Mouse (Mus musculus): ENCODE measurements around the gene Myl6. TPM values are rescaled to one million over a fixed set of nuclear protein-coding genes. Genes with fewer than 3 reads are reported as not detected.
"Not testable (repeated sequence)": the region's sequence is repeated elsewhere in the genome, so short reads cannot be mapped to it uniquely, and the experiment has no call there.

Myl6 gene
- polyA plus RNA-seq, 1 experiment, result 1,313 TPM

- DNase-seq (ENCODE audit: extremely low spot score in 1 of 2, low spot score in 1 of 2), result no peak
These were observed 16.4 kb upstream of the Myl6 start for GRCm38 (mm10) chr10:128510301-128510700.

- no peak for DNase-seq (ENCODE audit: extremely low spot score in 1 of 2, low spot score in 1 of 2)
These were observed 15.9 kb upstream of the Myl6 start for GRCm38 (mm10) chr10:128509831-128510230.

GRCm38 (mm10) chr10:128509203-128509602, 15.3 kb upstream of the Myl6 start:
- no peak for DNase-seq (ENCODE audit: extremely low spot score in 1 of 2, low spot score in 1 of 2)

DNA sequence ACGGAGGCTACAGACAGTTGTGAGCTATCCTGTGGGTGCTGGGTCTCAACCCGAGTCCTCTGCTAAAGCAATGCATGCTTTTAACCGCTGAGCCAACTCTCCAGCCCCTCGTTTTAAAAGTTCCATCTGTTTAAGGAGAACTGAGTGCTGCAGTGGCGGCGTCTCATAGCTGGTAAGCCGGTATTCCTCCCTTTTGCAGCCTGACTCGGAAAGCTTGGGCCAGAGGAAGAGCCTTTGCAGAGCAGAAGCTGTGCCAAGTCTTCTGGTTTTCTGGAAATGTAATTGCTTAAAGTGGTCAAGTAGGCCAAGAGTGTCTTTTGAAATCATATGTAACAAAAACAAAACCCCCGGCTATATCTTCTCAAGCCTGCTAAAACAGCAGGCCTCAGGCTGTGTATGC, 14.3 kb upstream of the Myl6 start:
- DNase-seq (ENCODE audit: extremely low spot score in 1 of 2, low spot score in 1 of 2), result no peak

DNA sequence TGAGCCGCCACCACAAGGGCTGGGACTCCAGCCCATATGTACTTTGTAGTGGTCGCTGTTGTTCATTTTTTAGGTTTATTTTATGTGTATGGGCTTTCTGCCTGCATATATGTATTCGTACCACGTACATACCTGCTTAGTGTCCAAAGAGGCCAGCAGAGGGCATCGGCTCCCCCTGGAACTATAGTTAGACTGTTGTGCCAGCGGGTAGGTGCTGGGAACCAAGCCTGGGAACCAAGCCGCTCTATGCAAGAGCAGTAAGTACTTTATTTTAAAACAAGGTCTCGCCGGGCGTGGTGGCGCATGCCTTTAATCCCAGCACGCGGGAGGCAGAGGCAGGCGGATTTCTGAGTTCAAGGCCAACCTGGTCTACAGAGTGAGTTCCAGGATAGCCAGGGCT, 12.0 kb upstream of the Myl6 start:
- DNase-seq (ENCODE audit: extremely low spot score in 1 of 2, low spot score in 1 of 2), result no peak

- not testable (repeated sequence) for DNase-seq (ENCODE audit: extremely low spot score in 1 of 2, low spot score in 1 of 2)
These were observed 11.4 kb upstream of the Myl6 start for GRCm38 (mm10) chr10:128505371-128505667.

GRCm38 (mm10) chr10:128504641-128505370, 10.9 kb upstream of the Myl6 start:
- no peak for DNase-seq (ENCODE audit: extremely low spot score in 1 of 2, low spot score in 1 of 2)

- DNase-seq (ENCODE audit: extremely low spot score in 1 of 2, low spot score in 1 of 2), result no peak
These were observed 10.1 kb upstream of the Myl6 start for GRCm38 (mm10) chr10:128504012-128504411.

DNA sequence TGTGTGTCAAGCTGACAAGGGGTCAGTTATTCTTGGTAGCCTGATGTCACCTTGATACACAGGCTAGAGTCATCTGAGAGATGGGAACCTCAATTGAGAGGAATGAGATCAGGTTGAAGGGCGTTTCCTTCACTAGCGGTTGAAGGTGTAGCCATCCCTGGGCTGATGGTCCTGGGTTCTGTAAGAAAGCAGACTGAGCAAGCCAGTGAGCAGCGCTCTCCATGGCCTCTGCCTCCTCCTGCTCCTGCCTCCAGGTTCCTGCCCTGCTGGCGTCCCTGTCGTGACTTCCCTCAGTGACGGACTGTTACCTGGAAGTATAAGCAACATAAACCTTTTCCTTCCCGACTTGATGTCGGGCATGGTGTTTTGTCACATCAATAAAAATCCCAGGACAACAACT, 9.6 kb upstream of the Myl6 start:
- no peak for DNase-seq (ENCODE audit: extremely low spot score in 1 of 2, low spot score in 1 of 2)

- DNase-seq (ENCODE audit: extremely low spot score in 1 of 2, low spot score in 1 of 2), result no peak
These were observed 8.4 kb upstream of the Myl6 start for GRCm38 (mm10) chr10:128502341-128502740.

DNA sequence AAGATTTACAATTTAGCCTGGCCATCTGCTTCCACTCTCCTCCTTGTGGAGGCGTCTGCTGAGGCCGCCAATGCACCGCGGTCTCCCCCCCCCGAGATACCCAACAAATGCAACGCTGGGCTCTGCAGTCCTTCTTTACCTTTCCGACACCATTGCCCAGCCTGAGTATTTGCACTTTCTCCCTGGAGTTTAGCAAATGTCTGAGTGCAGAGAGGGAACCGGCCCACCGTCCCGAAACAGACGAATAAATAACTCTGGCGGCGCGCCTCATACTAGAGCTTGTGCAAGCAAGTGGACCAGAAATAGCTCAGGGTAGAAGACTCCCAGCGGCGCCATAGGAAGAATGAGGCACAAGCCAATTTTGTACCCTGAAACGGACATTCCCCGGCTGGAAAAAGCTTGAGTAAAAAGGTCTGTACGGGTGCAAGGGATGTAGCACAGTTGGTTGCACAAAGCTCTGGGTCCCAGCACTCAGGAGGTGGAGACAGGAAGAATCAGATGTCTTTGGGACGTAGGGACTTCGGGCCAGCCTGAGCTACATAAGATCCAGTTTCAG, 5.2 kb upstream of the Myl6 start:
- DNase-seq (ENCODE audit: extremely low spot score in 1 of 2, low spot score in 1 of 2), result peak in 1 of 2 experiments; percentile 69

DNA sequence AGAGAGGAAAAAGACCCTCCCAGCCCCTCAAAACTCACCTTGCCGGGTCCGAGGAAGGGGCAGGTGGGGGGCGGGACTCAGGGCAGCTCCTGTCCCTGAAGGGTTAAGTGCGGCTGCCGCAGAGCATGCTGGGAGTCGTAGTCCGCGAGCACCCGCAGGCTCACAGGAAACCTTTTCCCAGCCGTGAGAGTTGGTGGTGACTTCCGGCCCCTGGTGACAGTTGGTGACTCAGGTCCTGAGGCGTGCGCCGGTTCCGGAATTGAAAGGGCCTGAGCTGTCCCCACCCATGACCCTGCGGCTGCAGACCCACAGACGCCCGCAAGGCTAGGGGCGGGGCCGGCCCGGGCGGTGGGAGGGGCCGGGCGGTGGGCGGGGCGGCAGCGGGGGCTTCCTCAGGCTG, 4.6 kb upstream of the Myl6 start, which contains the start of gene Myl6b:
Gene Myl6b (minus strand): TSS at position 96 of the 400 bp plus-strand sequence.
- peak; percentile 93 to 96 for DNase-seq (ENCODE audit: extremely low spot score in 1 of 2, low spot score in 1 of 2)

- DNase-seq (ENCODE audit: extremely low spot score in 1 of 2, low spot score in 1 of 2), result no peak
These were observed 3.3 kb upstream of the Myl6 start for GRCm38 (mm10) chr10:128497134-128497737.

DNA sequence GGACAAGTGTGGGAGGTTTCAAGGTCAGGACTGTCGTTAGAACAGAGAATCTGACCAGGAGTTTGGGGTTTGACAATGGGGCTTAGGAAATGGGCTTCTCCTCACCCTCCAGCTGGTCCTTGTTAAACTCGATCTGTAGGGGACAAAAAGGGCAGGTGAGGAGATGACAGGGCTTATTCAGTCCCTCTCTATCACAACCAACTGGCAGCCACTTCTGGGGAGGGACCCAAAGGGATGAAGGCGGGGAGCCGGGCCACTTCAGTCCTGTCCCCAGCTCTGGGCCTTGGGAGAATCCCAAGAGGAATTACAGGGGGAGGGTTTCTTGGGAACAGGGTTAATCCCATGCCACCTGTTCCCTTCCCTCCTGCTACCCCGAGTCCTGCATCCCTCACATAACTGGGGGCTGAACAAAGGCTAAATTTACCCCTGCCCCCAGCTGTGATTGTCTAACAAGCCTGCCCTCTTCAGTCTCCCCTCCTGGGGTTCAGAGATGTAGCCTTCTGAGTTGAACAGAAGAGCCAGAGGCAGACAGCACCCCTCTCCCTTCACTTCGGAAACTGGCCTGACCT, 2.6 kb upstream of the Myl6 start:
- DNase-seq (ENCODE audit: extremely low spot score in 1 of 2, low spot score in 1 of 2), result no peak

GRCm38 (mm10) chr10:128495903-128496302, 2.0 kb upstream of the Myl6 start:
- no peak for DNase-seq (ENCODE audit: extremely low spot score in 1 of 2, low spot score in 1 of 2)

- DNase-seq (ENCODE audit: extremely low spot score in 1 of 2, low spot score in 1 of 2), result no peak
These were observed 1.3 kb upstream of the Myl6 start for GRCm38 (mm10) chr10:128495270-128495669.

DNA sequence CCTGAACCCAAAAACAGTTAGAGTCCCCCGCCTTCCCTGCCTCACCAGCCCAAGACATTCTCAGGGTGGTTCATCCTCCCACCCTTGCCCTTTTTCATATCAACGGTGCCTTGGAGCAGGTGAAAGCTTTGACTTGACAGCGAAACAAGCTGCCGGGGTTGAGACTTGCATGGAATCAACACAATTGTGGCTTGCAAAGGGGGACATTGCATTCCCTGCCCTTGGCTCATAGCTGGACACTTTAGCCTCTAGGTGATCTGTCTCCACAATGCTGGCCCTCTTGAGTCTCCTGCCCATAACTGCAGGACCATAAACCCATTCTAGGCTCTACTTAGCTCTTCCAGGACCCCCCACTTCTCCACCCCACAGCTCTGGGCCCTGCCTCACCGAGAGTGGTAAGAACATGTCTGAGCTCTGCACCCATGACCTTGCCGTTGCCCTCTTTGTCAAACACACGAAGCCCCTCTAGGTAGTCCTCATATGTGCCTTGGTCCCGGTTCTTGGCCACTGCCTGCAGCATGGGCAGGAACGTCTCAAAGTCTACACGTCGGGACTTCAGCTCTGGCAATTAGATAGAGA, 811 bp upstream of the Myl6 start:
- no peak for DNase-seq (ENCODE audit: extremely low spot score in 1 of 2, low spot score in 1 of 2)

DNA sequence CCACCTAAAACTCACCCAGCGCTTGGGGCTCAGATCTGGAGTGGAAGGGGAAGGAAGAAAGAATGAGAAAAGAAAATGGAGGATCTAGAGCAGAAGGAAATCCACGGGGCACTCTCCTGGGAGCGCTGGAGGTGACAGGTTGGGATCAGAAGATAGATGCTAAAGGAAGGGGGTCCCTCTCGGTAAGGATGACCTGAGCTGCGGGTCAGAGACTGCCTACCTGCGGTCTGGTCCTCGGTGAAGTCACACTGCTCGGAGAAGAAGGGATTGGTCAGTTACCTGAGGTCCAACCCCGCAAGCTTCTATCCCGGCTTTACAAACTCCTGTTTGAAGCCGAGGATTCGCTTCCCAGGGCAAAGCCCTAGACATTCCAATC, 638 bp downstream of the Myl6 start:
- peak in 1 of 2 experiments; percentile 27 for DNase-seq (ENCODE audit: extremely low spot score in 1 of 2, low spot score in 1 of 2)

DNA sequence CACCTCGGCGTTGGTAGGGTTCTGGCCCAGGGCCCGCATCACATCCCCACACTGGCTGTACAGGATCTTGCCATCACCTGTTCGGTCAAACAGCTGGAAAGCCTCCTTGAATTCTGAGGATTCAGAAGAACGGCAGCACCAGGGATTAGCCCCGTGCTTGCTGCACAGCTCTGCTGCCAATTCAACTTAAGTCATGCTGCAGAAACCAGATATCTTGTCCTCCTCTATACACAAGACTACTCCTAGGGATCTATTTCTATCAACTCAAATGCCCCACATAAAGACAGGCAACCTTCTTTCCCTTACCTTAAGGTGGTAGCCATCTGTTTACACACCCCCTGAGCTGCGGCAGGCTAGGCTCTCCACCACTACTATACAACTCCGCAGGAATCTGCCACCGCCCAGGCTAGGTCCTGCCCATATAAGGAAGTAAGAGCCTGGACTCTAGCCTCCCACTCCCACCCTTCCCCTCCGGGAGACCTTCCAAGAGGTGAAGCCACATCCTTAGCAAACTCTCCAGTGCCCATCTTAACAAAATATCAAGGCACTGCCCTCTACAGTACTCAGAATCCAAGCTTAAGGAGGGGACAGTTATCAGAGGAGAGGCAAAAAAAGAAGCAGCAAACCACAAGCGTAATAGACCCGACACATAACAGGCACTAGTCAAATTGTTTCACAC, 1.2 kb downstream of the Myl6 start:
- peak in 1 of 2 experiments; percentile 66 for DNase-seq (ENCODE audit: extremely low spot score in 1 of 2, low spot score in 1 of 2)

- DNase-seq (ENCODE audit: extremely low spot score in 1 of 2, low spot score in 1 of 2), result not testable (repeated sequence)
These were observed 1.9 kb downstream of the Myl6 start for GRCm38 (mm10) chr10:128492051-128492450.

GRCm38 (mm10) chr10:128491495-128491894, 2.5 kb downstream of the Myl6 start:
- peak in 1 of 2 experiments; percentile 41 for DNase-seq (ENCODE audit: extremely low spot score in 1 of 2, low spot score in 1 of 2)

Data from frontal cortex, adult 2 months (tissue).